ENCODE assay signal across 8 mouse cellular contexts in the genomic region with DNA sequence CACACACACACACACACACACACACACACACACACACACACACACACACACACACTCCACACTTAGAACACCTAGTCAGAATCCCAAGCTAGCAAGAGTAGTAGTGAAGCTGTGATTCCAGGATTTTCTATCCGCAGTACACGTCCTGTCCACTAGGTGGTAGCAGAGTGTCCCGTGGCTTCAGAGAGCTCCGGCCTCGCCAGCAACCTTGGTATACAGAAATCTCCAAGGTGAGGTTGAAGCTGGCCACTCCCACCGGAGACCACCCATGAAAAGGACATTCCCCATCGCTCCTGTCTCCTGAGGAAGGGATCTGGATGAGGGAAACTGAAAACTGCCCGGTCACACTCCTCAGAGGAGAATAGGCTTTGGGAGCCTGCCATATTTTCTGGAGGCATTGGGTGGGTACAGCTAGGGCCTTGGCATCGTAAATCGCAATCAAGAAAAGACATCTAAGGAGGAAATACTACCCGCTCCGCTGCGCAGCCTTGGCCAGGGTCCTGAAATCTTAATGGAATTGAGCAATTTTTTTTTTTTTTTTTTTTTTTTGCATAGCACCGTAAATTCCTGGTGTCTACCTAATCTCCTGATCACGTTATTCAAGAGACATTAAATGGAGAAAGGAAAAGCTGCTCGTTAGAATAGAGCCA.
DNase-seq lines count a peak whose midpoint lies in the region; ATAC-seq lines count a peak whose summit lies in the region.

No protein-coding gene starts in this region.

- no peaks in the 10 kb centered on the region for H3K9me3 ChIP-seq in hindbrain, embryonic 14.5 days (ENCODE audit: control insufficient read depth, low read length)
- H3K9me3 ChIP-seq in hindbrain, embryonic 12.5 days (replicated peaks) = no peaks in the 10 kb centered on the region
- no peaks in the 10 kb centered on the region for H3K9me3 ChIP-seq in neural tube, embryonic 13.5 days

- 40% methylated on average over 16 of the region's 16 CpGs for WGBS in hindbrain, embryonic 14.5 days
- WGBS in hindbrain, embryonic 12.5 days = 37% methylated on average over 16 of the region's 16 CpGs
- WGBS in neural tube, embryonic 13.5 days = 25% methylated on average over 16 of the region's 16 CpGs

- H3K4me3 ChIP-seq in hindbrain, embryonic 14.5 days (replicated peaks; ENCODE audit: low read length) = no peak overlapping the region
- H3K4me3 ChIP-seq in hindbrain, embryonic 12.5 days = no peak overlapping the region
- H3K4me3 ChIP-seq in neural tube, embryonic 13.5 days = no peak overlapping the region

- DNase-seq in hindbrain, embryonic 14.5 days (ENCODE audit: low spot score) = peak; percentile 84
- DNase-seq in MN1 (ENCODE audit: low spot score) = peak; percentile 84
- DNase-seq in cerebellum, postnatal 25 days = peak; percentile 87 to 89
- peak; percentile 75 for DNase-seq in heart, postnatal 4 days
- peak; percentile 72 to 81 for DNase-seq in left cerebral cortex, adult 18-20 months (ENCODE audit: low spot score in 2 of 2)
- DNase-seq in yolk sac, embryonic 10.5 days (ENCODE audit: low spot score) = peak; percentile 22

- H3K36me3 ChIP-seq in hindbrain, embryonic 14.5 days (replicated peaks; ENCODE audit: control insufficient read depth, insufficient read depth) = no peaks in the 10 kb centered on the region
- H3K36me3 ChIP-seq in hindbrain, embryonic 12.5 days = no peaks in the 10 kb centered on the region
- H3K36me3 ChIP-seq in neural tube, embryonic 13.5 days = no peaks in the 10 kb centered on the region

- H3K4me1 ChIP-seq in hindbrain, embryonic 14.5 days (replicated peaks; ENCODE audit: control insufficient read depth, insufficient read depth, low read length) = peaks cover 17% of the 10 kb centered on the region
- peaks cover 16% of the 10 kb centered on the region for H3K4me1 ChIP-seq in hindbrain, embryonic 12.5 days
- peaks cover 29% of the 10 kb centered on the region for H3K4me1 ChIP-seq in neural tube, embryonic 13.5 days (replicated peaks)

- H3K4me2 ChIP-seq in hindbrain, embryonic 14.5 days (replicated peaks) = no peak overlapping the region
- no peak overlapping the region for H3K4me2 ChIP-seq in hindbrain, embryonic 12.5 days (replicated peaks)
- no peak overlapping the region for H3K4me2 ChIP-seq in neural tube, embryonic 13.5 days

- H3K9ac ChIP-seq in hindbrain, embryonic 14.5 days = no peak overlapping the region
- H3K9ac ChIP-seq in hindbrain, embryonic 12.5 days = no peak overlapping the region
- H3K9ac ChIP-seq in neural tube, embryonic 13.5 days = no peak overlapping the region

- no peak for ATAC-seq in hindbrain, embryonic 14.5 days (ENCODE audit: low FRiP score)
- no peak for ATAC-seq in hindbrain, embryonic 12.5 days (ENCODE audit: low FRiP score)
- no peak; the same call in 1 of the 2 replicates for ATAC-seq in neural tube, embryonic 13.5 days (ENCODE audit: low read depth)

- H3K27ac ChIP-seq in hindbrain, embryonic 14.5 days = no peak overlapping the region
- H3K27ac ChIP-seq in hindbrain, embryonic 12.5 days = no peak overlapping the region
- H3K27ac ChIP-seq in neural tube, embryonic 13.5 days (replicated peaks) = peak overlapping the region; percentile 59; the same call in 1 of the 2 replicates

- no peaks in the 10 kb centered on the region for H3K27me3 ChIP-seq in hindbrain, embryonic 14.5 days (ENCODE audit: control insufficient read depth, insufficient read depth, low read length)
- peaks cover 15% of the 10 kb centered on the region; the same call in 1 of the 2 replicates for H3K27me3 ChIP-seq in hindbrain, embryonic 12.5 days
- no peaks in the 10 kb centered on the region; the same call in 1 of the 2 replicates for H3K27me3 ChIP-seq in neural tube, embryonic 13.5 days

Comparison
In these comparisons a context has a peak if more than half of its experiments do, and no peak if none do; other contexts are left out.
1. DNase-seq: peak in every context shown above with its lines; median percentile 88 in cerebellum, postnatal 25 days; 84 in hindbrain, embryonic 14.5 days; 84 in MN1; 76 in left cerebral cortex, adult 18-20 months; 75 in heart, postnatal 4 days; 22 in yolk sac, embryonic 10.5 days.